Mouse (Mus musculus) heart, postnatal 0 days (tissue): Measurements from ENCODE around the gene Il3. TPM values are rescaled to one million over a fixed set of nuclear protein-coding genes. Genes with fewer than 3 reads are reported as not detected.

Source experiments
- ATAC-seq: fragments of 200-750 bp; cut with Nextera tagmentation; 2 replicates; pipeline ENCODE4 v1.8.0; 2017; ENCODE audit warnings: low read depth, moderate number of reproducible peaks, moderate library complexity; ENCODE audit not compliant: insufficient read depth
- DNase-seq: peaks from one replicate; pipeline ENCODE4 v3.0.0-alpha.2; 2016; ENCODE audit warnings: low spot score
- H3K27ac ChIP-seq: fragments of 300-500 bp; sonication (generic); 2 replicates; pipeline ENCODE4 v1.5.1; 2014; ENCODE audit warnings: low read depth, mild to moderate bottlenecking
- H3K27me3 ChIP-seq: fragments of 300-500 bp; sonication (generic); 2 replicates; pipeline ENCODE4 v1.6.1; 2014; ENCODE audit warnings: low read length, mixed read lengths; ENCODE audit not compliant: control insufficient read depth, insufficient read depth
- H3K36me3 ChIP-seq: fragments of 300-500 bp; sonication (generic); replicated peaks from 2 replicates; pipeline ENCODE4 v1.6.1; 2014; ENCODE audit warnings: low read length, mixed read lengths; ENCODE audit not compliant: control insufficient read depth, insufficient read depth
- H3K4me1 ChIP-seq: fragments of 300-500 bp; sonication (generic); 2 replicates; pipeline ENCODE4 v1.6.1; 2014; ENCODE audit warnings: antibody characterized with exemption; ENCODE audit not compliant: control insufficient read depth, insufficient read depth
- H3K4me2 ChIP-seq: fragments of 300-500 bp; sonication (generic); 2 replicates; pipeline ENCODE4 v1.6.1; 2014; ENCODE audit warnings: low read depth, mild to moderate bottlenecking, low read length, moderate library complexity
- H3K4me3 ChIP-seq: fragments of 300-500 bp; sonication (generic); 2 replicates; pipeline ENCODE4 v1.5.1; 2014; ENCODE audit warnings: low read depth, low read length
- H3K9ac ChIP-seq: fragments of 300-500 bp; sonication (generic); replicated peaks from 2 replicates; pipeline ENCODE4 v1.6.1; 2014; ENCODE audit warnings: low read depth, low read length, mixed read lengths
- H3K9me3 ChIP-seq: fragments of 300-500 bp; sonication (generic); replicated peaks from 2 replicates; pipeline ENCODE4 v1.6.1; 2016; ENCODE audit warnings: low read length; ENCODE audit not compliant: control insufficient read depth
- CTCF ChIP-seq: IDR thresholded peaks from 2 replicates; pipeline ENCODE4 v1.5.1; 2016; ENCODE audit warnings: antibody characterized with exemption, control low read depth, low read depth
- EP300 ChIP-seq: IDR thresholded peaks from 2 replicates; pipeline ENCODE4 v1.6.1; 2016; ENCODE audit warnings: antibody characterized with exemption, low read depth
- WGBS: fragments of 180-500 bp; shearing (Covaris S2); extraction: QIAGEN DNeasy Blood & Tissue Kit; methylation state at CpG from one replicate; pipeline ENCODE4 v1.1.7; 2014; 5-methylcytosine and 5-hydroxymethylcytosine counted together
- polyA plus RNA-seq: library from polyadenylated mRNA; unstranded; fragments of >200 nt; fragmentation: Nextera tagmentation; extraction: Ambion mirVana; gene quantifications from 2 replicates; pipeline ENCODE4 v1.2.1, GENCODE M21; 2015
- total RNA-seq: library from RNA; depleted of rRNA; stranded (reverse); fragments of >200 nt; gene quantifications from 2 replicates; pipeline ENCODE4 v1.2.3, GENCODE M21; 2014; ENCODE audit warnings: low replicate concordance

The Il3 gene
- total and polyA plus RNA-seq, 2 experiments from 2014 or later = not detected

DNA sequence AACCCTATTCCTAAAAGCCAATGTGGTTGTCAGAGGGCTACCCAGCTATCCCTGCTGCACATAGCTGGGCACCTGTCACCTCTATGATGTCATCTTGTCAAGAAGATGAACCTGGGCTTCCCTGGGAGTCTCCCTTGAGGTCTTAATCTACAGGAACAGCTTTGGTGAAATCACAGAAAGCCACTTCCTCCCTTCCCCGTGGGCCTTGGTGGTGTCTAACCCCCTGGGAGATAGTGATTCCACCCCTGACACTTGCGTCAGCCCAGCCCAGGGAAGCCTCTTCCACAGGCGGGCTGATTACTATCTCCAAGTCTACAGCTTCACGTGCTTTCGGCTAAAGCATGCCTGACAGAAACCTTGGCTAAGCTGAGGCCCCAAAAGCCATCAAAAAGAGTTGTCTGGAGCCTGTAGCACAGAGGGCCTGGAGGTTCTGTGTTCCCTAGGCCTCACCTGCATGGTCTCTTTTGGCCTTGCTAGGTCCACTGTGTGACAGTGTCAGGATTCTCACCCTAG lies 4.4 kb upstream of the Il3 start:
- TF ChIP-seq CTCF (no peak), EP300 (no peak)
- WGBS = 61% methylated on average over 5 of the region's 5 CpGs
- ATAC-seq = no peak

DNA sequence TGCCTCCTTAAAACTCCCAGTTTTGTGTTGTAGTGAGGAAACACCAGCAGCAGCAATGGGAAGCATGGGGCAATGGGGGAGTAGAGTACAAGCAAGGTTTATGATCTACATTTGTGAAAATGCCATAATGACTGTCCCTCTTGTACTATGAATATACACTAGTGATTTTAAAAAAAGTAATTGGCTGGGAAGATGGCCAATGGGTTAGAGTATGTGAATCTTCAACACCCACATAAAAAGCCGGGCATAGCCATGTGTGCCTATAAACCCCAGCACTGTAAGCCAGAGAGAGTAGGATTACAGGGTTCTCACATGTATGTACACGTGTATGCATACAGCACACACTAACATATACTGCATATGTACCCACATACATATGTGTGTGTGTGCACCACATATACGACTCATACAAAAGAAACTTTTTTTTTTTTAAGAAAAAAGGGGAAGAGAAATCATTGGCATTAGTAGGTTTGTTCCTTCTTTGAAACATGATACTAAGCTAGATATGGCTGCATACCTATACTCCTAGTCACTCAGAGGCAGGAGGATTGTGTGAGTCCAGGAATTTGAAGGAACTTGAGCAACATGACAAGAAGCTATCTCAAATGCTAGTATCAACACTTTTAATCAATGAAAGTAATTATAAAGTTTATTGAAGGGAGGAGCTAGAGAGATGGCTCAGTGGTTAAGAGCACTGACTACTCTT lies 2.3 kb upstream of the Il3 start:
- Histone ChIP-seq H3K36me3 (no peaks in the 10 kb centered on the region), H3K4me3 (no peak overlapping the region), H3K4me1 (no peaks in the 10 kb centered on the region), H3K27ac (no peak overlapping the region), H3K4me2 (no peak overlapping the region), H3K9me3 (no peaks in the 10 kb centered on the region), H3K27me3 (no peaks in the 10 kb centered on the region), H3K9ac (no peak overlapping the region)
- ATAC-seq = no peak
- no peak for TF ChIP-seq EP300
- no peak for TF ChIP-seq CTCF
- DNase-seq = no peak
- WGBS = 70% methylated on average over 3 of the region's 3 CpGs

More for the DNA sequence above, 4.4 kb upstream of the Il3 start:
- Histone ChIP-seq H3K36me3 (no peaks in the 10 kb centered on the region), H3K4me1 (no peaks in the 10 kb centered on the region), H3K4me2 (no peak overlapping the region), H3K4me3 (no peak overlapping the region), H3K27ac (no peak overlapping the region), H3K27me3 (no peaks in the 10 kb centered on the region), H3K9me3 (no peaks in the 10 kb centered on the region), H3K9ac (no peak overlapping the region)
- no peak for DNase-seq

DNA sequence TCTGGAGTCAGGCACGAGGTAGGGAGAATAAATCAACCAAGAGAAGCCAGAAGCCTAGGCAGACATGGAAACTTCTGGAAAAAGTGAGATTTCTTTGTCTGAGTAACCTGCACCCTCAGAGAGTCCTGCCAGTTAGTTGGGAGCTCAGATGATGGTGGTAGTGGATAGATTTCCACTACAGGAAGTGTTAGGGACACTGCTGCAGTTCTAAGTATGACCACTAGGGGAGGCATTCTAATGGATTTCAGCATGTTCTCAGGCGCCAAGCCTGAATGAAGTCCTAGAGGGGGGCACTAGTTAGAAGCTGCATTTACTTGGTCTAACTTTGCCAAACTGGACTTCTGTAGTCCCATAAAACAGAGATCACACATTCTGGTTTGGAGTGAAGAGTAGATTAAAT lies 2.5 kb downstream of the Il3 start:
- Histone ChIP-seq H3K9me3 (no peaks in the 10 kb centered on the region), H3K9ac (no peak overlapping the region), H3K4me3 (no peak overlapping the region), H3K27me3 (no peaks in the 10 kb centered on the region), H3K4me1 (no peaks in the 10 kb centered on the region), H3K36me3 (no peaks in the 10 kb centered on the region), H3K27ac (no peak overlapping the region), H3K4me2 (no peak overlapping the region)
- DNase-seq = peak; percentile 34
- ATAC-seq = no peak
- WGBS = 57% methylated on average over 2 of the region's 2 CpGs
- TF ChIP-seq CTCF (peak; percentile 85), EP300 (no peak)

GRCm38 (mm10) chr11:54263405-54264031 lies 3.6 kb downstream of the Il3 start:
- ATAC-seq (no peak), DNase-seq (no peak)
- H3K27me3 ChIP-seq = no peaks in the 10 kb centered on the region
- no peak overlapping the region for H3K27ac ChIP-seq
- TF ChIP-seq EP300 = no peak
- peak; percentile 15; the same call in 1 of the 2 replicates for TF ChIP-seq CTCF
- no peaks in the 10 kb centered on the region for H3K9me3 ChIP-seq
- H3K9ac ChIP-seq = no peak overlapping the region
- no peaks in the 10 kb centered on the region for H3K36me3 ChIP-seq
- H3K4me3 ChIP-seq = no peak overlapping the region
- H3K4me1 ChIP-seq = no peaks in the 10 kb centered on the region
- 15% methylated on average over 1 of the region's 1 CpGs for WGBS
- no peak overlapping the region for H3K4me2 ChIP-seq

- DNase-seq (peak; percentile 84), ATAC-seq (peak; percentile 72; the same call in 1 of the 2 replicates)
- no peaks in the 10 kb centered on the region for H3K9me3 ChIP-seq
- H3K4me2 ChIP-seq = no peak overlapping the region
- TF ChIP-seq CTCF = peak; percentile 91
- TF ChIP-seq EP300 = no peak
- no peak overlapping the region for H3K9ac ChIP-seq
- WGBS = 53% methylated on average over 3 of the region's 3 CpGs
- no peak overlapping the region for H3K27ac ChIP-seq
- 0 out of 2 replicates have a peak, but pooled peaks cover 5% of the 10 kb centered on the region for H3K27me3 ChIP-seq
- H3K36me3 ChIP-seq = no peaks in the 10 kb centered on the region
- no peaks in the 10 kb centered on the region for H3K4me1 ChIP-seq
- H3K4me3 ChIP-seq = no peak overlapping the region
Measured at GRCm38 (mm10) chr11:54256624-54257376, 10.3 kb downstream of the Il3 start.
